Mouse (Mus musculus) adrenal gland, adult (tissue): ENCODE measurements at regions not wholly inside any gene's neighbourhood (a gene's known extent, or its start where the extent isn't known, plus 50 kb on each side); places are given as distances from the start of the nearest gene placed in this dataset.

Source experiments
- DNase-seq, 2 experiments: peaks; one replicate each; pipeline ENCODE4 v3.0.0; 2022 to 2023; ENCODE audit warnings: low spot score in 1 of 2; ENCODE audit not compliant: inconsistent age in 2 of 2

GRCm38 (mm10) chr1:90342346-90342745 lies 138.6 kb downstream of the Ackr3 start:
- DNase-seq = no peak

- no peak for DNase-seq
These were observed 139.7 kb downstream of the Ackr3 start for GRCm38 (mm10) chr1:90343492-90343891.

GRCm38 (mm10) chr1:90347032-90347431 lies 143.3 kb downstream of the Ackr3 start:
- DNase-seq = no peak

GRCm38 (mm10) chr1:90349611-90350010 lies 145.8 kb downstream of the Ackr3 start:
- no peak for DNase-seq

- no peak for DNase-seq
These were observed 149.5 kb downstream of the Ackr3 start for GRCm38 (mm10) chr1:90353325-90353724.

GRCm38 (mm10) chr1:90356567-90356966 lies 152.8 kb downstream of the Ackr3 start:
- no peak for DNase-seq

GRCm38 (mm10) chr1:90357391-90357790 lies 153.6 kb downstream of the Ackr3 start:
- DNase-seq = no peak

- DNase-seq = no peak
These were observed 155.2 kb downstream of the Ackr3 start for GRCm38 (mm10) chr1:90358971-90359370.

GRCm38 (mm10) chr1:90360065-90360464 lies 156.3 kb downstream of the Ackr3 start:
- DNase-seq = no peak

- no peak for DNase-seq
These were observed 160.7 kb downstream of the Ackr3 start for GRCm38 (mm10) chr1:90364444-90364843.

- no peak for DNase-seq
These were observed 164.8 kb downstream of the Ackr3 start for GRCm38 (mm10) chr1:90368581-90368980.

- no peak for DNase-seq
These were observed 165.5 kb downstream of the Ackr3 start for GRCm38 (mm10) chr1:90369287-90369686.

GRCm38 (mm10) chr1:90370766-90371165 lies 167.0 kb downstream of the Ackr3 start:
- DNase-seq = no peak

- no peak for DNase-seq
These were observed 169.2 kb downstream of the Ackr3 start for GRCm38 (mm10) chr1:90373001-90373400.

GRCm38 (mm10) chr1:90374517-90374916 lies 170.7 kb downstream of the Ackr3 start:
- no peak for DNase-seq

GRCm38 (mm10) chr1:90380034-90380705 lies 176.4 kb downstream of the Ackr3 start:
- DNase-seq = peak in 1 of 2 experiments; percentile 4

GRCm38 (mm10) chr1:90382941-90383470 lies 179.2 kb downstream of the Ackr3 start:
- DNase-seq = no peak

GRCm38 (mm10) chr1:90385024-90385423 lies 181.2 kb downstream of the Ackr3 start:
- DNase-seq = no peak

- no peak for DNase-seq
These were observed 183.0 kb downstream of the Ackr3 start for GRCm38 (mm10) chr1:90386792-90387191.

GRCm38 (mm10) chr1:90390422-90390821 lies 186.6 kb downstream of the Ackr3 start:
- peak in 1 of 2 experiments; percentile 34 for DNase-seq

- peak; percentile 33 to 87 for DNase-seq
These were observed 190.1 kb downstream of the Ackr3 start for GRCm38 (mm10) chr1:90393861-90394260.

GRCm38 (mm10) chr1:90395331-90396016 lies 191.7 kb downstream of the Ackr3 start:
- DNase-seq = no peak
